Mouse (Mus musculus): Measurements from ENCODE around the gene Olfr1301. TPM values are rescaled to one million over a fixed set of nuclear protein-coding genes. Genes with fewer than 3 reads are reported as not detected.

Olfr1301 gene
- not detected in 2 replicates for total RNA-seq (2015; ENCODE audit: low replicate concordance)
- 0.26 TPM in 1 of 2 replicates, not detected in the other for total RNA-seq (2017; ENCODE audit: low replicate concordance)

DNA sequence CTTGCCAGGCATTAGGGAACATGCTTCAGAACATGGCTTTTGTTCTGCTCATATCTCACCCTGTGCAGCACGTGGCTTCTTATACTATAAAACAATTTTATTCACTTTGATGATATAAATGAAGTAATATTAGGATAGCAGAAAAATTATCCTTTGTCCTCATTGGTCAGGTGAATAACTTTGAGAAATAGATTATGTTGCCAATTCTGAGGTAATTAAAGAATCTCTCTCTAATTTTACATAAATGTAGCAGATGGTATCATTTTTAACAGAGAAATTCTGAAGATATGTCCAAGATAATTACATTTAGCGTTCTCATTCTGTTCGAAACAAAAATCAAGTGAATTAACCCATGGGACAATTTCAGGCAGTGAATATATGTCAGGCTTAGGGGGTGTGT, at the start of gene Olfr1301:
Olfr1301 (plus strand) TSS at position 301 of the 400 bp plus-strand sequence.
- ATAC-seq (replicated peaks; ENCODE audit: low FRiP score, poor library complexity, severe bottlenecking), result no peak

- no peak for ATAC-seq (replicated peaks; ENCODE audit: low FRiP score, poor library complexity, severe bottlenecking)
Measured at GRCm38 (mm10) chr2:111726739-111727138, 24.1 kb upstream of the Olfr1301 start.

DNA sequence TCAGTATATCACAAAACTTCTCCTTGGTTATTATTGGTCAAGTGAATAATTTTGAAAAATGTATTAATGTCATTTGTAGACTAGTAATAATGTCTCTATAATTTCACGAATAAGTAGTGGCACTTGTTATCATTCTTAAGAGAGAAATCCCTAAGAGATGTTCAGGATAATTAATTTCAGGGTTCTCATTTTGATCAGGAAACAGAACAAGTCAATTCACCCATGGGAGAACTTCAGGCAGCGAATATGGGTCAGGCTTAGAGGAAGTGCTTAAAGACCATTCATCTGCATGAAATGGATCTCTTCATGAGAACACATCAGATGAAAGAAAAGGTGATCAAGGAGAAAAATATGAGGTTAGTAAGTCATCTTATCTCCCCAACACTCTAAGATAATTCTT, 26.3 kb downstream of the Olfr1301 start, which contains the start of gene Olfr1302:
Olfr1302 (plus strand) TSS at position 301 of the 400 bp plus-strand sequence.
- no peak for ATAC-seq (replicated peaks; ENCODE audit: low FRiP score, poor library complexity, severe bottlenecking)

Other genes with a start within 250 kb of the Olfr1301 start
- not detected in 2 replicates for gene Olfr1293-ps, start 225.8 kb upstream of the Olfr1301 start, total RNA-seq (2015; ENCODE audit: low replicate concordance)
- not detected in 2 replicates for gene Olfr1293-ps, start 225.8 kb upstream of the Olfr1301 start, total RNA-seq (2017; ENCODE audit: low replicate concordance)
- gene Olfr1294, start 210.7 kb upstream of the Olfr1301 start, total RNA-seq (2015; ENCODE audit: low replicate concordance), result not detected in 2 replicates
- gene Olfr1294, start 210.7 kb upstream of the Olfr1301 start, total RNA-seq (2017; ENCODE audit: low replicate concordance), result not detected in 2 replicates
- not detected in 2 replicates for gene Olfr1295, start 181.3 kb upstream of the Olfr1301 start, total RNA-seq (2015; ENCODE audit: low replicate concordance)
- not detected in 2 replicates for gene Olfr1295, start 181.3 kb upstream of the Olfr1301 start, total RNA-seq (2017; ENCODE audit: low replicate concordance)
- gene Olfr1297, start 124.5 kb upstream of the Olfr1301 start, total RNA-seq (2015; ENCODE audit: low replicate concordance), result not detected in 2 replicates
- gene Olfr1297, start 124.5 kb upstream of the Olfr1301 start, total RNA-seq (2017; ENCODE audit: low replicate concordance), result not detected in 2 replicates
- not detected in 2 replicates for gene Olfr1298, start 101.8 kb upstream of the Olfr1301 start, total RNA-seq (2015; ENCODE audit: low replicate concordance)
- not detected in 2 replicates for gene Olfr1298, start 101.8 kb upstream of the Olfr1301 start, total RNA-seq (2017; ENCODE audit: low replicate concordance)
- not detected in 2 replicates for gene Olfr1299, start 89.6 kb upstream of the Olfr1301 start, total RNA-seq (2015; ENCODE audit: low replicate concordance)
- gene Olfr1299, start 89.6 kb upstream of the Olfr1301 start, total RNA-seq (2017; ENCODE audit: low replicate concordance), result not detected in 2 replicates
- not detected in 2 replicates for gene Olfr1302, start 26.4 kb downstream of the Olfr1301 start, total RNA-seq (2015; ENCODE audit: low replicate concordance)
- not detected in 2 replicates for gene Olfr1302, start 26.4 kb downstream of the Olfr1301 start, total RNA-seq (2017; ENCODE audit: low replicate concordance)
- not detected in 2 replicates for gene Olfr1303, start 69.3 kb downstream of the Olfr1301 start, total RNA-seq (2015; ENCODE audit: low replicate concordance)
- 0.42 TPM in 1 of 2 replicates, not detected in the other for gene Olfr1303, start 69.3 kb downstream of the Olfr1301 start, total RNA-seq (2017; ENCODE audit: low replicate concordance)
- gene Olfr1305, start 126.1 kb downstream of the Olfr1301 start, total RNA-seq (2015; ENCODE audit: low replicate concordance), result not detected in 2 replicates
- gene Olfr1305, start 126.1 kb downstream of the Olfr1301 start, total RNA-seq (2017; ENCODE audit: low replicate concordance), result not detected in 2 replicates
- not detected in 2 replicates for gene Olfr1306, start 165.3 kb downstream of the Olfr1301 start, total RNA-seq (2015; ENCODE audit: low replicate concordance)
- not detected in 2 replicates for gene Olfr1306, start 165.3 kb downstream of the Olfr1301 start, total RNA-seq (2017; ENCODE audit: low replicate concordance)
- gene Olfr1307, start 198.4 kb downstream of the Olfr1301 start, total RNA-seq (2015; ENCODE audit: low replicate concordance), result not detected in 2 replicates
- 0.14 TPM in 1 of 2 replicates, not detected in the other for gene Olfr1307, start 198.4 kb downstream of the Olfr1301 start, total RNA-seq (2017; ENCODE audit: low replicate concordance)
- gene Olfr1308, start 213.9 kb downstream of the Olfr1301 start, total RNA-seq (2015; ENCODE audit: low replicate concordance), result not detected in 2 replicates
- gene Olfr1308, start 213.9 kb downstream of the Olfr1301 start, total RNA-seq (2017; ENCODE audit: low replicate concordance), result not detected in 2 replicates
- gene Olfr1309, start 239.3 kb downstream of the Olfr1301 start, total RNA-seq (2015; ENCODE audit: low replicate concordance), result not detected in 2 replicates
- gene Olfr1309, start 239.3 kb downstream of the Olfr1301 start, total RNA-seq (2017; ENCODE audit: low replicate concordance), result not detected in 2 replicates

Data from erythroblast, adult 5-6 weeks (primary cell).